Mouse (Mus musculus): ENCODE measurements around the gene Top3a. TPM values are rescaled to one million over a fixed set of nuclear protein-coding genes. Genes with fewer than 3 reads are reported as not detected.

Gene Top3a
- total RNA-seq, 1 experiment from 2014 or later, result 9.2 TPM

Small RNA genes within 50 kb of the gene (microRNA-seq; reads per million reads assigned to microRNA genes)
- 3.0 to 3.4 reads per million in 2 experiments for gene Mir5100

Other genes with a start within 250 kb of the Top3a start
- gene Alkbh5, start 241.0 kb downstream of the Top3a start, total RNA-seq (2021), result 79.2 and 81.5 TPM in 2 replicates
- gene Llgl1, start 77.6 kb downstream of the Top3a start, total RNA-seq (2021), result 23.7 and 28.8 TPM in 2 replicates
- 126 and 137 TPM in 2 replicates for gene Flii, start 50.1 kb downstream of the Top3a start, total RNA-seq (2021)
- gene Mief2, start 49.0 kb downstream of the Top3a start, total RNA-seq (2021), result 30.8 and 36.0 TPM in 2 replicates
- 20.8 and 22.4 TPM in 2 replicates for gene Smcr8, start 159 bp upstream of the Top3a start, total RNA-seq (2021)
- 87.9 and 89.6 TPM in 2 replicates for gene Shmt1, start 34.4 kb upstream of the Top3a start, total RNA-seq (2021)
- 42.8 and 44.0 TPM in 2 replicates for gene Dhrs7b, start 53.3 kb upstream of the Top3a start, total RNA-seq (2021)
- gene Tmem11, start 101.9 kb upstream of the Top3a start, total RNA-seq (2021), result 48.9 and 49.8 TPM in 2 replicates
- gene Natd1, start 137.4 kb upstream of the Top3a start, total RNA-seq (2021), result 17.9 and 18.4 TPM in 2 replicates
- 70.0 and 74.3 TPM in 2 replicates for gene Map2k3, start 154.7 kb upstream of the Top3a start, total RNA-seq (2021)
- gene Kcnj12, start 245.2 kb upstream of the Top3a start, total RNA-seq (2021), result 1.5 and 1.6 TPM in 2 replicates